Mouse (Mus musculus) intestine, embryonic 15.5 days (tissue): ENCODE results near the gene Gm1043. TPM values are rescaled to one million over a fixed set of nuclear protein-coding genes. Genes with fewer than 3 reads are reported as not detected.
A peak's percentile ranks its signal among the peaks of the same experiment; 100 is the strongest.

Experiments
- ATAC-seq: fragments of 200-750 bp; cut with Nextera tagmentation; 2 replicates; pipeline ENCODE4 v1.8.0; 2017; ENCODE audit warnings: moderate TSS enrichment, moderate library complexity
- H3K27ac ChIP-seq: fragments of 300-500 bp; sonication (generic); 2 replicates; pipeline ENCODE4 v1.5.1; 2015; ENCODE audit warnings: mild to moderate bottlenecking, inconsistent platforms
- H3K27me3 ChIP-seq: fragments of 300-500 bp; sonication (generic); replicated peaks from 2 replicates; pipeline ENCODE4 v1.6.1; 2015; ENCODE audit warnings: inconsistent platforms
- H3K36me3 ChIP-seq: fragments of 300-500 bp; sonication (generic); 2 replicates; pipeline ENCODE4 v1.6.1; 2015; ENCODE audit warnings: inconsistent platforms
- H3K4me1 ChIP-seq: fragments of 300-500 bp; sonication (generic); replicated peaks from 2 replicates; pipeline ENCODE4 v1.6.1; 2015; ENCODE audit warnings: inconsistent platforms
- H3K4me2 ChIP-seq: fragments of 300-500 bp; sonication (generic); replicated peaks from 2 replicates; pipeline ENCODE4 v1.6.1; 2015; ENCODE audit warnings: mild to moderate bottlenecking, inconsistent platforms
- H3K4me3 ChIP-seq: fragments of 300-500 bp; sonication (generic); replicated peaks from 2 replicates; pipeline ENCODE4 v1.5.1; 2015; ENCODE audit warnings: inconsistent platforms
- H3K9ac ChIP-seq: fragments of 300-500 bp; sonication (generic); 2 replicates; pipeline ENCODE4 v1.6.1; 2015; ENCODE audit warnings: inconsistent platforms
- H3K9me3 ChIP-seq: fragments of 300-500 bp; sonication (generic); 2 replicates; pipeline ENCODE4 v1.6.1; 2016; ENCODE audit warnings: inconsistent platforms
- WGBS: fragments of 180-500 bp; shearing (Covaris S2); methylation state at CpG from one replicate; pipeline ENCODE4 v1.1.7; 2015; 5-methylcytosine and 5-hydroxymethylcytosine counted together
- polyA plus RNA-seq: library from polyadenylated mRNA; unstranded; fragments of >200 nt; fragmentation: Nextera tagmentation; extraction: Ambion mirVana; gene quantifications from 2 replicates; pipeline ENCODE4 v1.2.1, GENCODE M21; 2015

Gm1043 gene
- polyA plus RNA-seq, 1 experiment from 2014 or later, result 0.01 TPM

DNA sequence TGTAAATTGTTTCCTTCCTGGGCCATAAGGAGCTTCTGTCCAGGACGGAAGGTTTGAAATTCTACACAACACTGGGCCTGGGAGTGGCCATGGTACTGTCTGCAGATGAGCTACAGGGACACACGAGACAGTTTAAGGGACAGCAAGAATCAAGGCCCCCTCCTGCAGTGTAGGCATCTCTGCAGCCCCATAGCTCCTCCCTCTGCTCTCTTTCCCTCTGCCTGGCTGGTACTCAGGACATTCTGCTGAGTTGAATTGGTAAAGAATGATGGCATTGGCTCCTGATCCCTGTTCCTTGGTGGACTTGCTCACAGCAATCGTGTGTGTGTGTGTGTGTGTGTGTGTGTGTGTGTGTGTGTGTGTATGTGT lies 7.9 kb upstream of the Gm1043 start:
- H3K27me3 ChIP-seq, result no peaks in the 10 kb centered on the region
- no peak overlapping the region for H3K27ac ChIP-seq
- H3K9ac ChIP-seq, result no peak overlapping the region
- H3K4me3 ChIP-seq, result no peak overlapping the region
- 39% methylated on average over 3 of the region's 3 CpGs for WGBS
- ATAC-seq, result peak; percentile 43; the same call in 1 of the 2 replicates
- no peak overlapping the region for H3K4me2 ChIP-seq
- H3K4me1 ChIP-seq, result 0 out of 2 replicates have a peak, but pooled peaks cover 2% of the 10 kb centered on the region
- no peaks in the 10 kb centered on the region for H3K9me3 ChIP-seq
- H3K36me3 ChIP-seq, result no peaks in the 10 kb centered on the region

DNA sequence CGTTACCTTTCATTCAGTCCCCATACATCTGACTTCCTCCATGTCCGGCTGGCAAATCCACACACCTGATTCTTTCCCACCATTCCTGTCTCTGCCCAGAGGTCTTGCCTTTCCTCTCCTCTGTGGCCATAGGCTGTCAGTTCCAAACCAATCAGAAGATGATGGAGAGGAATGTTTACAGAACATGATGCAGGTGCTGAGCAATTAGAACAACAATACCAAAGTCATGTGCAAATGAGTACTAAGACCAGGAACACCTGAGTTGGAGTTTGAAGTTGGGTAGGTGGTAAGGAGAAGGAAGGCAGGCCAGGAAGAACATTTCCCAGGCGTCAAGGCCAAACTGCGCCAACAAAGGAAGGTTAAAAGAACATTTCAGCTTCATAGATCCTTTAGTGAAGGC lies 5.7 kb upstream of the Gm1043 start:
- H3K9me3 ChIP-seq, result no peaks in the 10 kb centered on the region
- no peak overlapping the region for H3K4me2 ChIP-seq
- 0 out of 2 replicates have a peak, but pooled peaks cover 2% of the 10 kb centered on the region for H3K4me1 ChIP-seq
- no peak overlapping the region for H3K9ac ChIP-seq
- H3K27me3 ChIP-seq, result no peaks in the 10 kb centered on the region
- H3K36me3 ChIP-seq, result no peaks in the 10 kb centered on the region
- H3K4me3 ChIP-seq, result no peak overlapping the region
- H3K27ac ChIP-seq, result no peak overlapping the region
- WGBS, result 96% methylated on average over 4 of the region's 4 CpGs
- ATAC-seq, result no peak

DNA sequence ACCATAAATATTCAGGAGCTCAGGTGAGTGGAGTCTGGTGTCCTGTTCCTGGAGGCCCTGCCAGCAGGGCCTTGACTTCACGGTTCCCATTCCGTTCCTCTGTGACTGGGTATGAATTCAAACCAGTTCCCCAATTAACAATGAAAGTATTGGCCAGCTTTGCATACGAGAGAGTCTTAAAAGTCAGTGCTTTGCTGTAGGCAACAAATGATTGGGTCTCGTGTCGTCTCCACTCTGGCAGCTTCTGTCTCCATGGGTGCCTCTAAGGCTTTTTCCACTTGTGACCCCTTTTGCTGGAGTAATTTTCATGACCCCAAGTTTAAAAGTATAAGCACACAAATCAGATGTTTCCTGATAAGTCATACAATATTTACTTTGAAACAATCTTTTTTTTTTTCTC lies 4.6 kb upstream of the Gm1043 start:
- no peak overlapping the region for H3K4me3 ChIP-seq
- WGBS, result 78% methylated on average over 5 of the region's 5 CpGs
- 0 out of 2 replicates have a peak, but pooled peaks cover 2% of the 10 kb centered on the region for H3K4me1 ChIP-seq
- H3K36me3 ChIP-seq, result no peaks in the 10 kb centered on the region
- no peak overlapping the region for H3K4me2 ChIP-seq
- ATAC-seq, result no peak
- H3K27ac ChIP-seq, result no peak overlapping the region
- H3K27me3 ChIP-seq, result no peaks in the 10 kb centered on the region
- H3K9ac ChIP-seq, result no peak overlapping the region
- no peaks in the 10 kb centered on the region for H3K9me3 ChIP-seq

DNA sequence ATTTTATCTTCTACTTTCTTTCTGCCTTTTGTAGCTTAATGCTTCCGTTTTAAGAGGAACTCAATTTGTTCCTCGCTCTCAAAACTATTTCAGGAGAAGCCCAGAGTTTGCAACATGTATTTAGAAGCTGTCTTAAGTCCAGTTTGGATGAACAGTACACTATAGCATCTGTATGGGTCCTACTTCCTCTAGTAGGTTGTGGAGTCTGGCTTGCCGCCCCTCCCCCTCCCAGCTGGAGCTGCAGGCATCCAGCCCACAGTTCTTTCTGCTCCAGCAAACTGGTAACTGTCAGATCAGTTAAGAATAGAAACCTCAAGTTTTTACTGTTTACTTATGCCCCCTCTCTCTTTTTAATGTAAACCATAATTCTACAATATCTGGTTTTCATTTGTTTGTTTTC lies 2.8 kb upstream of the Gm1043 start:
- Histone ChIP-seq H3K9me3 (no peaks in the 10 kb centered on the region), H3K4me2 (no peak overlapping the region), H3K36me3 (no peaks in the 10 kb centered on the region), H3K27ac (no peak overlapping the region), H3K27me3 (no peaks in the 10 kb centered on the region), H3K4me1 (no peaks in the 10 kb centered on the region), H3K9ac (no peak overlapping the region), H3K4me3 (no peak overlapping the region)
- WGBS, result 21% methylated on average over 3 of the region's 3 CpGs
- 0 out of 2 replicates have a peak, but pooled peaks have one; percentile 39 for ATAC-seq

DNA sequence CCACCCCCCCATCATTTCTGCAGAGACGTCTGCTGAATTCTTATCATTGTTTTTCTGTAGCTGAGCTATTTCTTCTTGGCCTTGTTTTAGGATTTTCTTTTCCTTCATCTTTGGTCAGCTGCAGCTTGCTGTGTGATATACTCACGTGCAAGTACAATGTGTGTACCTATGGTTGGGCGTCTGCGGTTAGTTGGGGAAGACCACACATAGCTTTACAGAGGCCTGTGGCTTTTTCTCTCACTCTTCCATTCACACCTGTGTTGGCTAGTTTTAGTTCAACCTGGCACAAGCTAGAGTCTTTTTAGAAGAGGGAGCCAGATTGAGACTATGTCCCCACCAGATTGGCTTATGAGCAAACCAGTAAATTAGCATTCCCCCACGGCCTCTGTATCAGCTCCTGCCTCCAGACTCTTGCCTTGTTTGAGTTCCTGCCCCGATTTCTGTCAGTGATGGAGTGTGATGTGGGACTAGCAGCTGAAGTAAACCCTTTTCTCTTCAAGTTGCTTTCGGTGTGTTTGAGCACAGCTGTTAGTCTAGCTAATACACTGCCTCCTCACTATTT lies 1.9 kb upstream of the Gm1043 start:
- Histone ChIP-seq H3K4me1 (no peaks in the 10 kb centered on the region), H3K9ac (no peak overlapping the region), H3K27ac (no peak overlapping the region), H3K36me3 (no peaks in the 10 kb centered on the region), H3K9me3 (no peaks in the 10 kb centered on the region), H3K27me3 (no peaks in the 10 kb centered on the region), H3K4me3 (no peak overlapping the region), H3K4me2 (no peak overlapping the region)
- 67% methylated on average over 7 of the region's 7 CpGs for WGBS
- no peak for ATAC-seq

DNA sequence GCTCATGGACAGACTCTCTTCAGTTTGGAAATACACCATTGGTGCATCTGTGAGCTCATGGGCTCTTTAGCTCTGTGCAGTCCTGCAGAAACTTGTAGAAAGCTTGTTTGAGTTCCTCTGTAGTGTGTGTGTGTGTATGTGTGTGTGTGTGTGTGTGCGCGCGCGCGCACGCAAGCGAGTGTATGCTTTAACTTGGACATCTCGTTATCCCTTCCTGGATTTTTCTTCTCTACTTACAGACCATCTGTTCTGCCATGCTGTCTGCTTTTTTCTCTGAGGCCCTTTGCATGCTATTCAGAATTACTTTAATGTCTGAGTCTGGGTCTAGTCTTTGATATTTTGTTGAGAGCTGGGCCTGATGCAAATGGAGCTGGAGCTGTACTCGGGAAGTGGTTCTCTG lies 1.3 kb upstream of the Gm1043 start:
- Histone ChIP-seq H3K27me3 (no peaks in the 10 kb centered on the region), H3K4me2 (no peak overlapping the region), H3K27ac (no peak overlapping the region), H3K4me3 (no peak overlapping the region), H3K9me3 (no peaks in the 10 kb centered on the region), H3K9ac (no peak overlapping the region), H3K36me3 (no peaks in the 10 kb centered on the region), H3K4me1 (no peaks in the 10 kb centered on the region)
- no peak for ATAC-seq
- 87% methylated on average over 9 of the region's 9 CpGs for WGBS

DNA sequence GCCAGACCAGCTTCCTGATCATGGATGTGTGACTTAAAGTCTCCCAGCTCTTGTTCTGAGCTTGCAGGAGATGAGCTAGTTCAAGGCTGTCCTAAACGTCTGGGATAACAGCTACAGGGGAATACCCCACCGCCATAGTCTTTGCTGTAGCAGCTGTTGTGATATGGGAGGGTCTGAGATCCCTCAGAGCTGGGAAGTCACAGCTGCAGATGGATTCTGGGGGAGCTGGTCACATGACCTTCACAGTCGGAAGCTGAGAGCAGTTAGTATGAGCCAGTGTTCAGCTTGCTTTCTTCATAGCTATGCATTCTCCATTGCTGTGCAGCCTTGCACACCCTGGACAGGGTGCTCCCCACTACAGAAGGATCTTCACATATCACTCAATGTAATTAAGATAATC lies 748 bp downstream of the Gm1043 start:
- Histone ChIP-seq H3K4me1 (no peaks in the 10 kb centered on the region; the same call in 1 of the 2 replicates), H3K4me3 (no peak overlapping the region), H3K9me3 (no peaks in the 10 kb centered on the region), H3K36me3 (no peaks in the 10 kb centered on the region), H3K4me2 (no peak overlapping the region), H3K27me3 (peaks cover 7% of the 10 kb centered on the region), H3K27ac (no peak overlapping the region), H3K9ac (no peak overlapping the region)
- 65% methylated on average over 3 of the region's 3 CpGs for WGBS
- no peak for ATAC-seq

DNA sequence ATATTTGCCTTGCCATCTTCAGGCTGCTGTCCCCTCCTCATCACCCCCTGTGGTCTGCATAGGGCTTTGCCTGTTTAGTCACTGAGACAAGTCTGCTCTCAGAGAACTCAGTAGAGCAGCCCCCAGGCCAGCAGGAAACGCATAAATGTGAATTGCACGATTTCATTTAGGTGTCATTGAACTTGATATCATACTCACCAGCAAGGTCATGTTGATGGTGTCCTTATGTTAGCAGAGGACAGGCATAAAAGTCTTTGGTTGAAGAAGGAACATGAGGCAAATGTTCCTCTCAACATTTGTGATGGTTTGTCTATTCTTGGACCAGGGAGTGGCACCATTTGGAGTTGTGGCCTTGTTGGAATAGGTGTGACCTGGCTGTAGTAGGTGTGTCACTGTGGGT lies 2.6 kb downstream of the Gm1043 start:
- ATAC-seq, result no peak
- peaks cover 15% of the 10 kb centered on the region for H3K27me3 ChIP-seq
- H3K4me3 ChIP-seq, result no peak overlapping the region
- WGBS, result 53% methylated on average over 2 of the region's 2 CpGs
- peak overlapping the region; percentile 68 for H3K27ac ChIP-seq
- no peaks in the 10 kb centered on the region for H3K9me3 ChIP-seq
- no peaks in the 10 kb centered on the region for H3K36me3 ChIP-seq
- no peak overlapping the region for H3K9ac ChIP-seq
- no peaks in the 10 kb centered on the region; the same call in 1 of the 2 replicates for H3K4me1 ChIP-seq
- H3K4me2 ChIP-seq, result no peak overlapping the region

DNA sequence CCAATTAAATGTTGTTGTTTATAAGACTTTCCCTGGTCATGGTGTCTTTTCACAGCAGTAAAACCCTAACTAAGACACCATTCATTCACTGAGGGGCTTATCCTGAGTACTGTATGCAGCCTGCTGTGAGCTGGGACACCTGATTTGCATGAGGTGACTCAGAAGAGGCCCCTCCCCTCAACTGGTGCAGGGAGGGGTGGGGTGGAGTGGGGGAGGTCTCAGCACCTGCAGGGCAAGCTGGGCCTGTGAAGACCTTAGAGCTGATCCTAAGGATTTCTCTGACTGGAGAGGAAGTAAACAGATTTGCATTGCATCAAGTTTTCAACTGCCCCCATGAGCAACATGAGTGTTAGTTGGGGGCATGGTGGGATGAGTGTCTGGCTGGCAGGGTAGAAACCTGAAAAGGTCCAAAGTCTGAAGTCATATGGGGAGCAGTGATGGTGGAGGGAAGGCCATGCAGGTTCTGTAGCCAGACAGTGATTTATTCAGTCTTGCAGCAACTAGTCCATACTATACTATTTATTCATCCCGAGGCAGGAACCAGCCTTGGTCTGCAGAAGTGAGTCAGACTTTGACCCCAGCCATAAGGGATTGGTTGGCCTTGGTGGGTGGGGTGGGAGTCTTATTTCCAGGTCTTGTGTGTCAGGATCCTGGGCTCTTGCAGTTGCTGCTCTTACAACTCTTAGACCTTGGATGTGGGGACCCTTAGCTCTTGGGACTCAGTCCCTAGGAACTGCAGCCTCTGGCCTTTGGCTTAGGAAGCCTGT lies 3.4 kb downstream of the Gm1043 start:
- H3K27ac ChIP-seq, result peak overlapping the region; percentile 68
- peak overlapping the region; percentile 27; the same call in 1 of the 2 replicates for H3K4me2 ChIP-seq
- 29% methylated on average over 1 of the region's 1 CpGs for WGBS
- H3K4me3 ChIP-seq, result no peak overlapping the region
- H3K36me3 ChIP-seq, result no peaks in the 10 kb centered on the region
- ATAC-seq, result peak; percentile 90
- H3K9ac ChIP-seq, result no peak overlapping the region
- H3K4me1 ChIP-seq, result no peaks in the 10 kb centered on the region; the same call in 1 of the 2 replicates
- peaks cover 15% of the 10 kb centered on the region for H3K27me3 ChIP-seq
- H3K9me3 ChIP-seq, result no peaks in the 10 kb centered on the region

DNA sequence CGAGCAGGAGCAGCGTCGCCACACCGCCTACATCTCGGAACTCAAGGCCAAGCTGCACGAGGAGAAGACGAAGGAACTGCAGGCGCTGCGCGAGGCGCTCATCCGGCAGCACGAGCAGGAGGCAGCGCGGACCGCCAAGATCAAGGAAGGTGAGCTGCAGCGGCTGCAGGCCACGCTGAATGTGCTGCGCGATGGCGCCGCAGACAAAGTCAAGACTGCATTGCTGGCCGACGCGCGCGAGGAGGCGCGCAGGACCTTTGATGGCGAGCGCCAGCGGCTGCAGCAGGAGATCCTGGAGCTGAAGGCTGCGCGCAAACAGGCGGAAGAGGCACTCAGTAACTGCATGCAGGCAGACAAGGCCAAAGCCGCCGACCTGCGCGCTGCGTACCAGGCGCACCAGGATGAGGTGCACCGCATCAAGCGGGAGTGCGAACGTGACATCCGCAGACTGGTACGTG lies 6.0 kb downstream of the Gm1043 start:
- H3K27ac ChIP-seq, result no peak overlapping the region
- 2% methylated on average over 47 of the region's 47 CpGs for WGBS
- peak overlapping the region; percentile 32 for H3K4me3 ChIP-seq
- H3K4me1 ChIP-seq, result no peaks in the 10 kb centered on the region; the same call in 1 of the 2 replicates
- peak; percentile 9; the same call in 1 of the 2 replicates for ATAC-seq
- no peaks in the 10 kb centered on the region for H3K9me3 ChIP-seq
- H3K9ac ChIP-seq, result peak overlapping the region; percentile 3; the same call in 1 of the 2 replicates
- H3K27me3 ChIP-seq, result peaks cover 15% of the 10 kb centered on the region
- peak overlapping the region; percentile 76 for H3K4me2 ChIP-seq
- no peaks in the 10 kb centered on the region for H3K36me3 ChIP-seq

DNA sequence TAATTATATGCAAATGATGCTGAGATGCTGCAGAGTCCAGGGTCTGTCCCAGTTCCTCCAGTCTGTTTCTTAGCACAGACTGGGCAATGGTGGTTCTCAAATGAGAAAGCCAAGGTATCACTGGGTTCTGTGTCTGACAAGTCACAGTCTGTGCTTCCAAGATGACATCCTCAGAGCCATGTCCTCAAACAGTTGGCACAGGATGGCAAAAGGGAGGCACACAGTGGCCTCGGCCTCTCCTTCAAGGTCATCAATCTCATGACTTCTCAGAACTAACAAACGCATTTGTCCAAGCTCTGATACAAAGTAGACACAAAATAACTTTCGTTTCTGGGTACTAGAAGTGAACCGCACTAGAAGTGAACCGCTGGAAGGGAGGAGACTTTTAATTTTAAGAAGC lies 9.8 kb downstream of the Gm1043 start:
- Histone ChIP-seq H3K27me3 (peaks cover 15% of the 10 kb centered on the region), H3K9me3 (no peaks in the 10 kb centered on the region), H3K27ac (no peak overlapping the region), H3K4me3 (no peak overlapping the region), H3K36me3 (no peaks in the 10 kb centered on the region), H3K9ac (no peak overlapping the region), H3K4me2 (no peak overlapping the region), H3K4me1 (no peaks in the 10 kb centered on the region; the same call in 1 of the 2 replicates)
- ATAC-seq, result no peak
- 77% methylated on average over 5 of the region's 5 CpGs for WGBS

DNA sequence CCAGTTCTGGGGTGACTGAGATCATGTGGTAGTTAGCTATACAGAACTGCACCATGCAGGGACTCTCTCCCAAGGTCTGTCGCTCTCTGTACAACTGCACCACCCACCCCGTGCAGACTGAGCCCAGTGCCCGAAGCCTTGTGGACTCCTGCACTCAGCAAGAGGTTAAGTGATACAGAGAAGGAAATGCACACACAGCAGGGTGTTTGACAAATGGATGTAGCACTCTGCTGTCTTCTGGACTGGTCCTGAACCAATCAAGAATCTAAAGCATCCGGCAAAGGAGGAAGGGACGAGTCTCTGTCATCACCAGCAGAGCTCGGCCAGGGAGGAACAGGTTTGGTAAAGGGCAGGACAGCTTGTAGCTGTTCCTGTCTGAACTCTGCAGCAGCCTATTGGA lies 12.4 kb downstream of the Gm1043 start:
- Histone ChIP-seq H3K9ac (no peak overlapping the region), H3K4me1 (no peaks in the 10 kb centered on the region), H3K36me3 (no peaks in the 10 kb centered on the region), H3K27ac (no peak overlapping the region), H3K4me3 (no peak overlapping the region), H3K9me3 (no peaks in the 10 kb centered on the region), H3K27me3 (no peaks in the 10 kb centered on the region), H3K4me2 (no peak overlapping the region)
- no peak for ATAC-seq
- WGBS, result 71% methylated on average over 6 of the region's 6 CpGs

DNA sequence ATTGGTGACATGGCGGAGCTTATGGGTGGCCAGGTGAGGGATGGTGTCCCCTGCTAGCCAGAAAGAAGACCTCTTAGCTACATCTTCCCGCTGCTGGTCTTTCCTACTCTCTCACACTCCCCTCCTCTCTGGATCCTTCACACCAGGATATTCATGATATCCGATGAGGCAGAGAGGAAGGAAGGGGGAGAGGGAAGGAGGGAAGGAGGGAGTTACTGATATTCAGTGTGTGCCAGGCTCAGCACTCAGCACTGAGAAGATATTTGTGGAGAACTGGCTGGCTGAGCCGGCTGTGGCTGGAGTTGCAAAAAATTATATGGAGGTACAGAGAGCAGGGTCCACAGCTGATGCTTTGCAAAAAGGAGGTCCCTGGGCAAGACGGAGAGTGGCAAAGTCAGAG lies 15.6 kb downstream of the Gm1043 start:
- no peak overlapping the region for H3K9ac ChIP-seq
- no peaks in the 10 kb centered on the region for H3K4me1 ChIP-seq
- no peak overlapping the region for H3K4me2 ChIP-seq
- H3K27ac ChIP-seq, result no peak overlapping the region
- no peaks in the 10 kb centered on the region for H3K27me3 ChIP-seq
- 70% methylated on average over 5 of the region's 5 CpGs for WGBS
- no peak overlapping the region for H3K4me3 ChIP-seq
- no peaks in the 10 kb centered on the region for H3K36me3 ChIP-seq
- H3K9me3 ChIP-seq, result no peaks in the 10 kb centered on the region
- ATAC-seq, result no peak
